Mouse (Mus musculus): ENCODE results near the gene Isl2.

Gene Isl2

DNA sequence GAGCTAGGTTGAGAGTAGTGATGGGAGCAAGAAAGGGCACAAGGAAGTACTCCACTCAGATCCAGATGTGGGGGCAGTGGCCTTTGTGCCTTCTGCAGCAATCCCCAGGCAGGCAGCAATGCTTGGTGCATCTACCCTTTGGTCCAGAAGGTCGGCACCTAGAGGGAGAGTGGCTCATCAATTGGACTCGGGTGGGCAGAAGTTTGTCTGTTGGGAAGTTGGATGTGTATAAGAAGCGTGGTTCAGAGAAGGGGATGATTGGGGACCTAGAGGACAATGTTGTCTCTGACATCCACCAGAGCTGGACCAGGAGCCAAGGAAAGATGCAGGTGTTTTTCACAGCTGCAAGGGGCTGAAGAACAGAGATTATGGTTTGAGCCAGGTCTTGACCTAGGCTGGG, 10.4 kb downstream of the Isl2 start:
- DNase-seq, result no peak

DNA sequence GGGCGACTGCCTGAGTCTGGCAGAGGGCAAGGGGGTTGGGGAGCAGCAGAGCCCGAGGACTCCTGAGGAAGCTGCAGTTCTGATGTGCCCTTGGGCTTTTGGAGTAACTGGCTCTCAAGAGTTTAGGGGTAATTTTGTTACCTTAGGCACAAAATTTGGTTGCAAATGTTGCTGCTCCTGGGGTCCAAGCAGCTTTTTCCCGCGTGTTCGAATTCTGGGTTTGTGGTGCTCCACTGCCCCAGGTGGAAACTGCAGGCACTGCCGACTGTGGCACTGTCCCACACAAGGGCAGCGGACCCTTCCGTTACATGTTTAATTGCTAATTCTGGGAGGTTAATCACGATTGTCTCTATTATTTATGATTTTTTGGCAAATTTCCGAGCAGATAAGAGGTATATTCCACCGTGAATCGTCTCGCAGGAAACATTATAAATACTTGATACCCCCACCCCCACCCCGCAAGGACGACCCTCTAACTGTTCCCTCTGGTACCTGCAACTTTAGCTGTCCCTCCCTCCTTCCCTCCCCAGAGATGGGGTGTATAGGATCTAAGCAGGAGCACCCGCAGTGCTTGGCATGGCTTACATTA, 10.9 kb downstream of the Isl2 start:
- no peak for DNase-seq

DNA sequence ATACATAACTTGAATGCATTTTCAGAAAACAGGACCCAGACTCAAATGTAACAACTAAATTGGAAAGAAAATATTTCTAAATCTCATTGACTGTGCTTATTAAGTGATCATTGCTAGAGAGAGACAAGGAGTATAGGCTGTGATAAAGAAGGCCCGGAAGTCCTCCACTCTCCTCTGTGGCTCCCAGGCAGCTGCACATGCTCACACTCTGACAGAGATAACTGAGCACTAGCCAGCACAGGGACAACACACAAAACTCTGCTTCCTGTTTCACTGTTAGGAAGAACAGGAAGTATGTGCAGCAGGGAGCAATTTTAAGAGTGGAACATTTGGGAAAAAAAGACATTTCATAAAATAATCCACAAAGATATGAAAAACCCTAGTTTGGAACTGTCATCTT, 16.5 kb downstream of the Isl2 start:
- DNase-seq, result no peak

DNA sequence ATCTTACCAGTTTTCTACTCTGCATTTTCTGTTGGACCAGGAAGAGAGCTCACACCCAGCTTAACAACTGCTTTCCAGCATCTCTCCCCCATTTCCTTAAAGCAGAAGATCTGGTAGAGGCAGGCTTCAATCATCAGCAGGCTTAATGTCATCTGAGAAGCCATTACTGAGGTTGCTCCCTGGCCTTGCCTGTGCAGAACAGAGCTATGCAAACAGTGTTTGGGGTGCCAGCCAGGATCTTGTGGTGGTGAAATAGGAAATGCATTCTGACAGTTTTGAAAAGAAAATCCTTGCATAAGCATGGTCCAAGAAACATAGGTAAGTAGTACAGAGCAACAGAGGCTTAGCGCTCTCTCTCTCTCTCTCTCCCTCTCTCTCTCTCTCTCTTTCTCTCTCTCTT, 22.5 kb downstream of the Isl2 start:
- no peak for DNase-seq

DNA sequence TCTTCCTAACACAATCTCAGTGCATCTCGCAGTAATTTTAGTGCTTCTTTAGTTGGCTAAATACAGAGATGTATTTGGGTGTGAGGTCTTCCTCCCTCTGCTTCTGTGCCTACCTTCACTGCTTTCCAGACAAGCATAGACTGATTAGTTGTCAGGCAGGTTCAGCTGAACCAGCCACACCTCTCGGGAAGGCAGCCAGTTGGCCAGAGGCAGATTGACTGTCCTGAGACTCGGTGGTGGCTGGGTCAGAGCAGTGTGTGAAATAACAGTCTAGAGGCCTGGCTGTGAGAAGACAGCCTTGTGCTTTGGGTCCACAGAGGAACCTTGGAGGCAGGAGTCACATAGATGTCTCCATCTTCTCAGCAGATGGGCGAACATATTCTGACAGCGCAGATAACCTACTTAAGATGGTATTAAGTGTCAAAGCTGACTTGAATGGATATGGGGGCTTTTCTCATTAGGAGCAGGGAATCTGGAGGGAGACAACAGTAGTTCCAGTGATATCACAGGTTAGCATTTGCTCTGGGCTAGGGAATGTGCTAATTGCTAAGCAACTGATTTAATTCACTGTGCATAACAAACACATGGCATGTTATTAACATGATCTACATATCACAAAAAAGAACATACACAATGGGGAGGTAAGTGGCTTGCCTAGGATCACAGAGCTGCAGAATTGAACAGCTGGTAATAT, 30.1 kb downstream of the Isl2 start:
- DNase-seq, result no peak

DNA sequence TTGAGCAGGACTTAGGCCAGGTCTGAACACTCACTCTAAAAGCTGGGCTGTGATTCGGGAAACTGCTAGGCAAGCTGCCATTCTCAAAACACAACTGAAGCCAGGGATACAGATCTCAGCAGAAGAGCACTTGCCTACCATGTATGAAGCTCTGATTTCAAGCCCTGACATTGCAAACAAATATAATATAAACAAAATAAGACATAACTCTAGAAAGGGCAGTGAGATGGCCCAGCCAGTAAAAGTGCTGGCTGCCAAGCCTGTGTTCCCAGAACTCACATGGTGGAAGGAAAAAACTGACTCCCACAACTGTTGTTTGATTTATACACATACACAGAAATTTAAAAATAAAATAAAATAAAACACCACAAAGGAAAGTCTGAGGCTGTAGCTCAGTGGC, 32.6 kb downstream of the Isl2 start:
- DNase-seq, result no peak

DNA sequence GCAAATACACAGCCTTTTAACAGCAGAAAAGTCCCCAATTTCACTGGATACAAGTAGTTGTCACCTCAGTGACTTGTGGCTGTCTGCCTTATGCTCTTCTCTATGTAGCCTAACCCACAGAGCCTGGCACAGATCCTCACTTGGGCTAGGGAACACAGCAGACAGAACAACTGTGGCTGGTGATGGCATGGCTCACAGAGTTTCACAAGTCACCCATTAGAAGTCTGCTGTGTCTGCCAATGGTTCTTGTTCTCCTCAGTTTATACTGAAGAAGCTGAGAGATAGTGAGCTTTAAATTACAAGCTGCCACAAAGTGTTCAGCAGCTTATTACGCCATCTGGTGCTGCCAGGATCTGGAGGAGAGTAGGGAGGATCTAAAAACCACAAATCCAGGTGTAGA, 38.1 kb downstream of the Isl2 start:
- DNase-seq, result no peak

DNA sequence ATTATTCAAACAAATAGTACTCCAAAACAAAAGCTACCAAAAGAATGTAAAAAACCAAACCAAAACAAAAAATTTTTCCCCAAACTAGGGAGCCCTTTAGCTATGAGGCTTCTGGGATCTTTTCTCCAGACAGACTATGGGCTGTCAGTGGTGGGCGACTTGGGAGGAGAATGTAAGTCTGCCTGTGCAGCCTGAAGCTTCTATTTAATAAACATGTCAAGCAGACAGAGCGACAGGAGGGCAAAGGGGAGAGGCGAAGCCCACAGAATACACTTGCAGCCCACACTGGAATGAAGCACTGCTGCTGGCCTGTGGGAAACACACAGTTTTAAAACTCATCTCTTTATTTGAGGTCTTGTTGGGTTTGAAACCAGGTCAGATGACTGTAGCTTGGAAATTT, 42.9 kb downstream of the Isl2 start:
- no peak for DNase-seq

DNA sequence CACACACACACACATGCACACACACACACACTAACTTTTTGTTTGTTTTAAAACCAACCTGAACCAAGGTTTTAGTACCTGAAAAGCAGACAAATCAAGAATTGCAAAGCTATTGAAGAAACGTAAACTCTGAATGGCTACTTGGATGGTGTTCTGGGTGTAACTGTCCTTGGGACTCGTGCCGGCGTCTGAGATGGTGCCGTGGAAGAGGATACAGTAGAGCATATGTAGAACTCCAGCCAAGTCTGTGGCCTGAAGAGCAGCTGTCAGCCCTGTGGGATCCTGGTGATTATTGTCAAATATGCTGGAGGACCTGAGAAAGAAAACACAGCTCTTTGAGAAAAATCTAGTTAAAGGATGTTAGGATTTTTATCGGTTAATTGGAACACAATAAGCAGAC, 47.7 kb downstream of the Isl2 start:
- no peak for DNase-seq

Data from spleen, adult 18-20 months (tissue).